Mouse (Mus musculus): Measurements from ENCODE around the gene Clip2.

DNA sequence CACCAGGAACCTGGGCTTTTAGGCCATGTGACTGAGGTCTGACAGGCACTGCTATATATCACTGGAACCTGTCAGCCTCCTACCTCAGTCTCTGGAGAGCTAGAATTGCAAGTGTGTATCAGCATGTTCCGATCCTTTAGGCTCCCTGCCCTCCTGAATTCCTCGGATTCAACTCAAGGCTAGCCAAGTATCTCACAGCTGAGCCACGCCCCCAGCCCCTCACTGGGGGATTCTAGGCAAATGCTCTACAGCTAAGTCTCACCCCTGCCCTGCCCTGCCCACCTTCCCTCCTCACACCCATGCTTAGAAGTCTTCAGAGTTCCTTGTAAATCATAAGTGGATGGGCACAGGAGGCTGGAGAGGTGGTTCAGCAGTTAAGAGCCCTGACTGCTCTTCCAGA lies 111.1 kb downstream of the Clip2 start:
- no peak for TF ChIP-seq CTCF (IDR thresholded peaks at IDR 0.05; ENCODE audit: extremely low read depth, insufficient read length, insufficient replicate concordance, low read depth, low read length)
- no peak for TF ChIP-seq POLR2A (IDR thresholded peaks at IDR 0.05; ENCODE audit: low read depth, low read length)
